Mouse (Mus musculus): ENCODE measurements around the gene Alx1. TPM values are rescaled to one million over a fixed set of nuclear protein-coding genes. Genes with fewer than 3 reads are reported as not detected.

The Alx1 gene
- polyA plus RNA-seq, 1 experiment from 2014 or later: 0.90 TPM

DNA sequence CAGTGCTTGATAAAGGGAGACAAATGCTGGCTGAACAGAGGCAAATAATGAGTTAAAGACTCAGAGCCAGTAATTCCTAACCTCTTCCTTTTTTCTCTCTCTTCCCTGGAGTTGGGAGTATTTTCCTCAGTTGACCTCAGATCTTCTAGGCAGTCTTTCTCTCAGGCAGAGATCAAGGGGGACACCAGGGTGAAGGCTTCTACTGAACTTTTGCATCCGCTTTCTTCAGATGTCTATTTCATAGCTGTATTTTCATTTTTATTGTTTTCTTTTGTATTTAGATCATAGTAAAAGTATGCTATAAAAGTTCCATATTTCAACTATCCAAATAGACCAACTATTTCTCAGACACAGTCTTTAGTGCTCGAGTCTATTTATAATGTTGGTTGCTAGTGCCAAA is 27.5 kb downstream of the Alx1 start:
- 86% methylated on average over 2 of the region's 2 CpGs for WGBS
- no peaks in the 10 kb centered on the region for H3K4me1 ChIP-seq
- H3K4me3 ChIP-seq: no peak overlapping the region
- H3K27me3 ChIP-seq: no peaks in the 10 kb centered on the region
- H3K36me3 ChIP-seq (ENCODE audit: poor library complexity, severe bottlenecking): no peaks in the 10 kb centered on the region
- no peak overlapping the region for H3K4me2 ChIP-seq
- no peak overlapping the region for H3K27ac ChIP-seq
- no peaks in the 10 kb centered on the region for H3K9me3 ChIP-seq (replicated peaks)
- H3K9ac ChIP-seq: no peak overlapping the region
- no peak for ATAC-seq

DNA sequence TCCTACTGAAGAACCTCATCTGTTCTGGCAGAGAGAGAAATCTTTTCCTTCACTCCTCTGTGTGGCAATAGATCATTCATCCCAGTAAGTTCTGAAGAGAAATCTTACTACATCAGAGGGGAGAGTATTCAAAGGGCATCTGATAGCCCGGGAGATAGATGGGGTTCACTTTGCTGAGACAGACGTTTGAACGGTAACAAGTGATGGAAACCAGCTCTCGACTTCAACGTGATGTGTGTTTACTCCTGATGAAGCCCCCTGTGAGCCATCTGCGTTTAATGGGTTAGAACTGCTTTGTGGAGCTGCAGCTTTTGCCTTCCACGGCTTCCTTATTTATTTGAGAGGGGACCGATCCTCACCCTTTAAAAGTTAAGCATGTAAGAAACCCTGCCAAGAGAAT is 29.1 kb downstream of the Alx1 start:
- WGBS: 68% methylated on average over 8 of the region's 8 CpGs
- no peaks in the 10 kb centered on the region for H3K36me3 ChIP-seq (ENCODE audit: poor library complexity, severe bottlenecking)
- no peak overlapping the region for H3K4me3 ChIP-seq
- H3K9me3 ChIP-seq (replicated peaks): no peaks in the 10 kb centered on the region
- H3K27ac ChIP-seq: no peak overlapping the region
- no peaks in the 10 kb centered on the region for H3K27me3 ChIP-seq
- no peaks in the 10 kb centered on the region for H3K4me1 ChIP-seq
- H3K4me2 ChIP-seq: no peak overlapping the region
- ATAC-seq: no peak
- H3K9ac ChIP-seq: no peak overlapping the region

DNA sequence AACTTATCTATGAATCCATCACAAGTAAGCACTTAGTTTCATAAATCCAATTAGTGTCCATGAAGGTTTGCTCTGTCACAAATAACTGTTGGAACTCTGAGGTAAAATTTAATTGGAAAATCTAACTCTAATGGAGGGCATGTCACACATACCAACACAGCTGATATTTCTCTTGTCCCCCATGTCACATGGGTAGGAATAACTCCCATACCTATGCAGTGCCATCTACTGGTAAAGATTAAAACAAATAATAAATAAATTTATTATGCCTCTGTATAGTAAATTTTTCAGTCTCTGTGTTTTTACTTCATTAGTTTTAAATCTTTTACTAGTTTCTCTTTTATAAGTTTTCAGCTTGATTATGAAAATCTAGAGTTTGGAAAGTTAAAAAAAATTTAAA is 30.4 kb downstream of the Alx1 start:
- H3K9ac ChIP-seq: no peak overlapping the region
- ATAC-seq: no peak
- H3K36me3 ChIP-seq (ENCODE audit: poor library complexity, severe bottlenecking): no peaks in the 10 kb centered on the region
- H3K9me3 ChIP-seq (replicated peaks): no peaks in the 10 kb centered on the region
- H3K4me3 ChIP-seq: no peak overlapping the region
- no peaks in the 10 kb centered on the region for H3K4me1 ChIP-seq
- no peak overlapping the region for H3K27ac ChIP-seq
- H3K4me2 ChIP-seq: no peak overlapping the region
- no peaks in the 10 kb centered on the region for H3K27me3 ChIP-seq

DNA sequence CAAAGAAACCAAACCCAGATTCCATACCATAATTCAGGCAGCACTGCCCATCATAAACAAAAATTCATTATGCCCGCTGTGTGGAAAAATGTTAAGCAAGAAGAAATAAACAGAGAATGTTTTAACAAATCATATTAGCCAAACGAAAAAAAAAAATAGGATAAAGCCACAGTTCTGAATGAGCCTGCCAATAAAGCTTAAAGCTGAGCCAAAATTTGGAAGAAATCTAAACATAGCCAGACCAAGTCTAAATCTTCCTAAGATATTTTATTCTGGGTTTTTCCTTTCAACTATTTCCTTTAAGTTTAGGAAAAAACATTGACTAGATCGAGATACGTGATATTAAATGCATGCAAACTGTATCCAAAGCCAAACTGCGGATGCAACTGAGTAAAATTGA is 54.9 kb downstream of the Alx1 start:
- Histone ChIP-seq H3K9me3 (replicated peaks) (no peaks in the 10 kb centered on the region), H3K9ac (no peak overlapping the region), H3K4me1 (no peaks in the 10 kb centered on the region), H3K36me3 (ENCODE audit: poor library complexity, severe bottlenecking) (no peaks in the 10 kb centered on the region), H3K4me2 (no peak overlapping the region), H3K4me3 (no peak overlapping the region), H3K27ac (no peak overlapping the region), H3K27me3 (no peaks in the 10 kb centered on the region)
- WGBS: 90% methylated on average over 5 of the region's 5 CpGs
- ATAC-seq: no peak

DNA sequence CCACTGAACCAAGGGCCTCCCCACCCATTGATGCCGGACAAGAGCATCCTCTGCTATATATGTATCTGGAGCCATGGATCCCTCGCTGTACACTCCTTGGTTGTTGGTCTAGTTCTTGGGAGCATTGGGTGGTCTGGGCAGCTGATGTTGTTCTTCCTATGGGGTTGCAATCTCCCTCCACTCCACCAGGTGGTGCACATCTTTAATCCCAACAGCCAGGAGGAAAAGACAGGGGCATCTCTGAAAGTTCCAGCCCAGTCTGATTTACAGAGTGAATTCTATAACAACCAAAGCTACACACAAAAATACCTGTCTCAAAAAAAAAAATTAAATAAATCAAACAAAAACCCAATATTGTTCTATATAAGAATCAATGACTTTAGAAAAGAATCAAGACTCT is 70.4 kb downstream of the Alx1 start:
- no peak for ATAC-seq
- 87% methylated on average over 2 of the region's 2 CpGs for WGBS

More for the DNA sequence above, 70.4 kb downstream of the Alx1 start:
- Histone ChIP-seq H3K4me2 (no peak overlapping the region), H3K4me3 (no peak overlapping the region), H3K27ac (no peak overlapping the region), H3K27me3 (no peaks in the 10 kb centered on the region), H3K9me3 (replicated peaks) (no peaks in the 10 kb centered on the region), H3K36me3 (ENCODE audit: poor library complexity, severe bottlenecking) (no peaks in the 10 kb centered on the region), H3K9ac (no peak overlapping the region), H3K4me1 (no peaks in the 10 kb centered on the region)

Other genes starting within 250 kb of the Alx1 start
- 3.0 and 4.7 TPM in 2 replicates for gene Lrriq1, start 206.1 kb upstream of the Alx1 start, polyA plus RNA-seq (2015; fragmentation: Nextera tagmentation; extraction: Ambion mirVana)

Data from forebrain, embryonic 13.5 days (tissue).